Mouse (Mus musculus): Measurements from ENCODE around the gene Ormdl2. TPM values are rescaled to one million over a fixed set of nuclear protein-coding genes. Genes with fewer than 3 reads are reported as not detected.

Gene Ormdl2
- polyA plus RNA-seq, 1 experiment = 41.1 TPM

DNA sequence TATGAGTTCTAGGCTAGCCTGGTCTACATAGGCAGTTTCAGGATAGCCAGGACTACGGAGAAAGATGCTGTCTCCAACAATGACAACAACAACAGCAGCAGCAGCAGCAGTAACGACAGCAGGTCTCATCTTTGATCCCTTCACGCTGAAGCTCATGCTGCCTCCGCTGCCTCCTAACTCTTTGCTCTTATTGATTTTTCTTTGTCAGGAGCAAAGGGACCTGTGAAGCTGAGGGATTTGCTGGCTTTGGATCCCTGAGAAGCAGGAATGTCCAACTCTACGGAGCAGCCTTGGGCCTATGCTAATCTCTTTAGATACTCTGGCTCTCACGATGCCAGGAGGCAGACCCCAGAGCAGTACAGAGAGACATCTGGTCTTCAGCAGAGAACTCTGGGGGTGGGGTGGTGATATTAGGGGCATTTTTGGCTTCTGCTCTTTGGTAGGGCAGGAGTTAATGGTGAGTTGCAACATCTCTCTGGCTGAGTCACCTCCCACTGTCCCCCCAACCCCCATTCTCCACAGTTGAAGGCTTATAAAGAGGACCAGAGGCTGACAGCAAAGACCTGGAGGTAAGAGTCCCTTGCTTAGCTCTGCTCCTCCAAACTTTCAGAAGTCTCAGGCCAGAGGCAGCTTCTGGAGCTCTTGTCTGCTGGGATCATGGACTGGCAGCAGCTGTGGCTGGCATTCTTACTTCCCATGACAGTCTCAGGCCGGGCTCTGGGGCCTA is 30.9 kb downstream of the Ormdl2 start, which contains the start of gene Mmp19:
TSS of gene Mmp19 (plus strand) at position 513 of the 727 bp plus-strand sequence.
- TF ChIP-seq CEBPB (IDR thresholded peaks at IDR 0.05; ENCODE audit: low read depth) = peak; percentile 78
- TF ChIP-seq CTCF (IDR thresholded peaks at IDR 0.05; ENCODE audit: control insufficient read depth, insufficient read depth, insufficient read length) = no peak
- Histone ChIP-seq H3K27me3 (ENCODE audit: control insufficient read depth, insufficient read depth, insufficient read length) (no peaks in the 10 kb centered on the region), H3K4me3 (ENCODE audit: insufficient read depth, poor library complexity, severe bottlenecking) (no peak within 1 kb of the TSS), H3K79me3 (ENCODE audit: low read depth) (no peaks in the 10 kb centered on the region), H3ac (ENCODE audit: control insufficient read depth, insufficient read length, low read depth) (no peak within 1 kb of the TSS), H3K79me2 (ENCODE audit: control insufficient read depth, insufficient read depth) (no peaks in the 10 kb centered on the region), H3K36me3 (ENCODE audit: control insufficient read depth, insufficient read depth) (no peaks in the 10 kb centered on the region)

DNA sequence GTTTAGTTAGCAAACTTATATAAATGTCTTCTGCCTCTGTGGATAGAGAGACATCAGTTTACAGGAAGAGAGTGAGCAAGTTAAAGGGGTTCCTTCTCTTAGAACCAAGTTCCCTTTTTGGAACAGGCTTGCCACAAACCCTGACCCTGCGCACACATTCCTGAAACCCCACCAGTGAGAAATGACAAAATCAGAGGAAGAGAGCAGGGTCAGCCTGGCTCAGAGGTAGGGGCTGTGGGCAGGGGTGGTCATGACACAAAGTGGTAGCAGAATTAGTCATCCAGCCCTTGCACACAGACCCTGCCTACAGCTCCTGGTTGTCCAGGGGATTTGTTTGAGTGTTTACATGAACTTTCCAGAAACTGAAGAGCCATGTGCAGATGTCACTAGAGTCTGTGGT is 41.2 kb downstream of the Ormdl2 start:
- Histone ChIP-seq H3K79me2 (ENCODE audit: control insufficient read depth, insufficient read depth) (no peaks in the 10 kb centered on the region), H3K27me3 (ENCODE audit: control insufficient read depth, insufficient read depth, insufficient read length) (no peaks in the 10 kb centered on the region)

DNA sequence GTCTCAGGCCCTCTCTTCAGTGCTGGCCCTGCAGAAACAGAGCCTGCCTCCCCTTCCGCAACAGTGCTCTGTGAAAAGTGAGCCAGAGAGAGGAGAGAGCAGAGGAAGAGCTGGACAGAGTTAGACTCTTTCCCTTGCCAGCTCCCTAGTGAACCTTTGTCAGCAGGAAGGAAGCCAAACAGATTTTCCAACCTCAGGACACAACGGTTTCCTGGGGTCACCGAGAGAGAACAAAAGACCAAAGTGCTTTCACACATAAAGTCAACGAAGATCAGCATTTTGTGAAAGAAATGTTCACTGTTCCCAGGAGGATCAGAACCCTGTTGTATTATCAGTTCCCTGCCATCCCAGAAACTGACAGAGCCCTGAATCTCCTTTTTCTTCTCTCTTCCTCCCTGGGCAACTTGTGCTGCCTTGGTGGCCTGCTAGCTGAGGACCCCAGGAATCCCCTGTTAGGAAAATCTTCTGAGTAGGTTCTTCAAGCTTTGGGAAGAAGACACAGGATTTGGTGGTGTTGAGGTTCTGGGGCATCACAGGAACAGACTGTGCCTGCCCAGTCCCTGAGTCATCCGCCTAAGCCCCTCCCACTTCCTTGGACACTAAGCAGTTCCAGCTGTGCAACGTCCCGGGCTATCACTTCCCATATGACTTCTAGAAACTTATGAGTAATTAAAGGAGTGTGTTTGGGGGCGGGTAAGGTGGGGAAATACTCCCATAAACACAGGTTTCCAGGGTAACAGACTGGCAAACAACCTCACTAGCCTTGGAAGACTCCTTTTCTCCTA is 42.2 kb downstream of the Ormdl2 start:
- Histone ChIP-seq H3K36me3 (ENCODE audit: control insufficient read depth, insufficient read depth) (no peaks in the 10 kb centered on the region), H3ac (ENCODE audit: control insufficient read depth, insufficient read length, low read depth) (no peak overlapping the region), H3K27me3 (ENCODE audit: control insufficient read depth, insufficient read depth, insufficient read length) (no peaks in the 10 kb centered on the region), H3K4me3 (ENCODE audit: insufficient read depth, poor library complexity, severe bottlenecking) (no peak overlapping the region), H3K79me2 (ENCODE audit: control insufficient read depth, insufficient read depth) (no peaks in the 10 kb centered on the region), H3K79me3 (ENCODE audit: low read depth) (no peaks in the 10 kb centered on the region)
- peak; percentile 56 for TF ChIP-seq CEBPB (IDR thresholded peaks at IDR 0.05; ENCODE audit: low read depth)
- TF ChIP-seq FOSL1 (IDR thresholded peaks at IDR 0.05; ENCODE audit: insufficient read depth, low read length, poor library complexity, severe bottlenecking) = peak; percentile 66
- no peak for TF ChIP-seq CTCF (IDR thresholded peaks at IDR 0.05; ENCODE audit: control insufficient read depth, insufficient read depth, insufficient read length)

More for the DNA sequence above, 41.2 kb downstream of the Ormdl2 start:
- TF ChIP-seq FOSL1 (IDR thresholded peaks at IDR 0.05; ENCODE audit: insufficient read depth, low read length, poor library complexity, severe bottlenecking) (no peak), CTCF (IDR thresholded peaks at IDR 0.05; ENCODE audit: control insufficient read depth, insufficient read depth, insufficient read length) (no peak), CEBPB (IDR thresholded peaks at IDR 0.05; ENCODE audit: low read depth) (no peak), MYOD1 (IDR thresholded peaks at IDR 0.05; ENCODE audit: control insufficient read depth, insufficient read length, low read depth) (no peak), MAX (IDR thresholded peaks at IDR 0.05) (no peak), USF1 (IDR thresholded peaks at IDR 0.05; ENCODE audit: low read depth) (no peak), MYOG (IDR thresholded peaks at IDR 0.05; ENCODE audit: control insufficient read depth, extremely low read depth, insufficient read length) (no peak)
- H3K79me3 ChIP-seq (ENCODE audit: low read depth) = no peaks in the 10 kb centered on the region
- H3K4me3 ChIP-seq (ENCODE audit: insufficient read depth, poor library complexity, severe bottlenecking) = no peak overlapping the region
- H3K36me3 ChIP-seq (ENCODE audit: control insufficient read depth, insufficient read depth) = no peaks in the 10 kb centered on the region
- H3ac ChIP-seq (ENCODE audit: control insufficient read depth, insufficient read length, low read depth) = no peak overlapping the region

DNA sequence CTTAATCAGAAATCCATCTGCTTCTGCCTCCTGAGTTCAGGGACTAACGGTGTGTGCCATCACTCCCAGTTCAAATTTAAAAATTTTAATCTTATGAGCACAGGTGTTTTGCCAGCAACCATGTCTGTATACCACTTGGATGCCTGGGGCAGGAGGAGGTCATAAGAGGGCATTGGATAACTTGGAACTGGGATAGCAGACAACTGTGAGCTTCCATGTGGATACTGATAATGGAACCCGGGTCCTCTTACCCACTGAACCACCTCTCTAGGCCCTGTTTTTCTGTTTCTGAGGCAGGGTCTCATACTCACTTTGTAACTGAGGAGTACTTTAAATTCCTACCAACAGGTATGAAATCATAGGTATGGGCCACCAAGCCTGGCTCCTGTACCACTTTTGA is 43.0 kb downstream of the Ormdl2 start:
- Histone ChIP-seq H3K27me3 (ENCODE audit: control insufficient read depth, insufficient read depth, insufficient read length) (no peaks in the 10 kb centered on the region), H3K36me3 (ENCODE audit: control insufficient read depth, insufficient read depth) (no peaks in the 10 kb centered on the region), H3K79me2 (ENCODE audit: control insufficient read depth, insufficient read depth) (no peaks in the 10 kb centered on the region), H3ac (ENCODE audit: control insufficient read depth, insufficient read length, low read depth) (no peak overlapping the region), H3K79me3 (ENCODE audit: low read depth) (no peaks in the 10 kb centered on the region), H3K4me3 (ENCODE audit: insufficient read depth, poor library complexity, severe bottlenecking) (no peak overlapping the region)
- TF ChIP-seq MYOD1 (IDR thresholded peaks at IDR 0.05; ENCODE audit: control insufficient read depth, insufficient read length, low read depth) = no peak
- no peak for TF ChIP-seq FOSL1 (IDR thresholded peaks at IDR 0.05; ENCODE audit: insufficient read depth, low read length, poor library complexity, severe bottlenecking)
- no peak for TF ChIP-seq MYOG (IDR thresholded peaks at IDR 0.05; ENCODE audit: control insufficient read depth, extremely low read depth, insufficient read length)
- TF ChIP-seq CTCF (IDR thresholded peaks at IDR 0.05; ENCODE audit: control insufficient read depth, insufficient read depth, insufficient read length) = no peak
- TF ChIP-seq MAX (IDR thresholded peaks at IDR 0.05) = no peak
- no peak for TF ChIP-seq USF1 (IDR thresholded peaks at IDR 0.05; ENCODE audit: low read depth)
- TF ChIP-seq CEBPB (IDR thresholded peaks at IDR 0.05; ENCODE audit: low read depth) = no peak

DNA sequence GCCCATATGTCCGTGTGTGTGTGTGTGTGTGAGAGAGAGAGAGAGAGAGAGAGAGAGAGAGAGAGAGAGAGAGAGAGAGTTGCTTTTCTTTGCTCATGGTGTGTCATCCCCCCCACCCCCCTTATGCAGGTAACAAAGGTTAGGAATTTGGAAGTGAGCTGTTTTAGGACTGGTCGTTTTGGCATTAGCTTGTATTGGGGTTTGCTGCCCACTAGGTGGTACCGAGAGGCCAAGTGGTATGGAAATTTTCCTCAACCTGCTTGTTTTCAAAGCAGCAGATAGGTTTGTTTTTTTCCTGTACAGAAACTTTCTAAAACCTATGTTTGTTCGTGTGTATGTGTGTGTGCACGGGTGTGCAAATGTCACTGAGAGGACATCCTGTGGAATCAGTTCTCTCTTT is 47.8 kb downstream of the Ormdl2 start:
- H3K4me3 ChIP-seq (ENCODE audit: insufficient read depth, poor library complexity, severe bottlenecking) = no peak overlapping the region
- no peaks in the 10 kb centered on the region for H3K79me2 ChIP-seq (ENCODE audit: control insufficient read depth, insufficient read depth)
- H3ac ChIP-seq (ENCODE audit: control insufficient read depth, insufficient read length, low read depth) = no peak overlapping the region
- no peaks in the 10 kb centered on the region for H3K79me3 ChIP-seq (ENCODE audit: low read depth)
- TF ChIP-seq MYOG (IDR thresholded peaks at IDR 0.05; ENCODE audit: control insufficient read depth, extremely low read depth, insufficient read length) (no peak), MYOD1 (IDR thresholded peaks at IDR 0.05; ENCODE audit: control insufficient read depth, insufficient read length, low read depth) (no peak), MAX (IDR thresholded peaks at IDR 0.05) (no peak)
- H3K27me3 ChIP-seq (ENCODE audit: control insufficient read depth, insufficient read depth, insufficient read length) = no peaks in the 10 kb centered on the region
- no peaks in the 10 kb centered on the region for H3K36me3 ChIP-seq (ENCODE audit: control insufficient read depth, insufficient read depth)

DNA sequence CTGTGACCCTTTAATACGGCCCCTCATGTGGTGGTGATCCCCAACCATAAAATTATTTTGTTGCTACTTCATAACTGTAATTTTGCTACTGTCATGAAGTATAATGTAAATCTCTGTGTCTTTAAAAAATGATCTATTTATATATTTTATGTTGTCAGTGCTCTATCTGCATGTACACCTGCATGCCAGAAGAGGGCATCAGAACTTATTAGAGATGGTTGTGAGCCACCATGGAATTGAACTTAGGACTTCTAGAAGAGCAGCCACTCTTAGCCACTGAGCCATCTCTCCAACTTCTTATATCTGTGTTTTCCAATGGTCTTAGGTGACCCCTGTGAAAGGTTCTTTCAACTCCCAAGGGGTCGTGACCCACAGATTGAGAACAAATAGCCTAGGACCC is 48.5 kb downstream of the Ormdl2 start:
- TF ChIP-seq MAX (IDR thresholded peaks at IDR 0.05) = no peak
- no peaks in the 10 kb centered on the region for H3K79me2 ChIP-seq (ENCODE audit: control insufficient read depth, insufficient read depth)
- no peaks in the 10 kb centered on the region for H3K36me3 ChIP-seq (ENCODE audit: control insufficient read depth, insufficient read depth)
- H3K79me3 ChIP-seq (ENCODE audit: low read depth) = no peaks in the 10 kb centered on the region
- no peak overlapping the region for H3ac ChIP-seq (ENCODE audit: control insufficient read depth, insufficient read length, low read depth)
- H3K27me3 ChIP-seq (ENCODE audit: control insufficient read depth, insufficient read depth, insufficient read length) = no peaks in the 10 kb centered on the region
- no peak overlapping the region for H3K4me3 ChIP-seq (ENCODE audit: insufficient read depth, poor library complexity, severe bottlenecking)

Other genes with a start within 250 kb of the Ormdl2 start
- gene Erbb3, start 232.0 kb downstream of the Ormdl2 start, polyA plus RNA-seq (2012; fragmentation: generic; extraction: Trizol) = 0.28 TPM
- 2,179 TPM for gene Rps26, start 194.9 kb downstream of the Ormdl2 start, polyA plus RNA-seq (2012; fragmentation: generic; extraction: Trizol)
- 0.05 TPM for gene Ikzf4, start 175.7 kb downstream of the Ormdl2 start, polyA plus RNA-seq (2012; fragmentation: generic; extraction: Trizol)
- 9.6 TPM for gene Suox, start 147.6 kb downstream of the Ormdl2 start, polyA plus RNA-seq (2012; fragmentation: generic; extraction: Trizol)
- gene Rab5b, start 125.4 kb downstream of the Ormdl2 start, polyA plus RNA-seq (2012; fragmentation: generic; extraction: Trizol) = 27.0 TPM
- gene Pmel, start 117.5 kb downstream of the Ormdl2 start, polyA plus RNA-seq (2012; fragmentation: generic; extraction: Trizol) = 0.16 TPM
- 34.7 TPM for gene Cdk2, start 116.6 kb downstream of the Ormdl2 start, polyA plus RNA-seq (2012; fragmentation: generic; extraction: Trizol)
- gene Dgka, start 76.8 kb downstream of the Ormdl2 start, polyA plus RNA-seq (2012; fragmentation: generic; extraction: Trizol) = 7.3 TPM
- gene Pym1, start 73.8 kb downstream of the Ormdl2 start, polyA plus RNA-seq (2012; fragmentation: generic; extraction: Trizol) = 38.0 TPM
- 1.7 TPM for gene Mmp19, start 30.7 kb downstream of the Ormdl2 start, polyA plus RNA-seq (2012; fragmentation: generic; extraction: Trizol)
- 31.2 TPM for gene Dnajc14, start 17.6 kb downstream of the Ormdl2 start, polyA plus RNA-seq (2012; fragmentation: generic; extraction: Trizol)
- 15.1 TPM for gene Tmem198b, start 17.3 kb downstream of the Ormdl2 start, polyA plus RNA-seq (2012; fragmentation: generic; extraction: Trizol)
- gene Sarnp, start 4.3 kb downstream of the Ormdl2 start, polyA plus RNA-seq (2012; fragmentation: generic; extraction: Trizol) = 56.6 TPM
- gene Gdf11, start 70.1 kb upstream of the Ormdl2 start, polyA plus RNA-seq (2012; fragmentation: generic; extraction: Trizol) = 17.0 TPM
- 2,043 TPM for gene Cd63, start 79.3 kb upstream of the Ormdl2 start, polyA plus RNA-seq (2012; fragmentation: generic; extraction: Trizol)
- 12.6 TPM for gene Rdh5, start 101.2 kb upstream of the Ormdl2 start, polyA plus RNA-seq (2012; fragmentation: generic; extraction: Trizol)
- gene Bloc1s1, start 102.4 kb upstream of the Ormdl2 start, polyA plus RNA-seq (2012; fragmentation: generic; extraction: Trizol) = 204 TPM
- 100 TPM for gene Itga7, start 112.2 kb upstream of the Ormdl2 start, polyA plus RNA-seq (2012; fragmentation: generic; extraction: Trizol)
- gene Mettl7b, start 139.3 kb upstream of the Ormdl2 start, polyA plus RNA-seq (2012; fragmentation: generic; extraction: Trizol) = not detected
- gene Olfr9, start 167.8 kb upstream of the Ormdl2 start, polyA plus RNA-seq (2012; fragmentation: generic; extraction: Trizol) = not detected
- gene Olfr763, start 189.1 kb upstream of the Ormdl2 start, polyA plus RNA-seq (2012; fragmentation: generic; extraction: Trizol) = not detected
- gene Olfr764-ps1, start 218.3 kb upstream of the Ormdl2 start, polyA plus RNA-seq (2012; fragmentation: generic; extraction: Trizol) = not detected
- gene Olfr765, start 228.4 kb upstream of the Ormdl2 start, polyA plus RNA-seq (2012; fragmentation: generic; extraction: Trizol) = not detected
- gene Olfr766-ps1, start 247.3 kb upstream of the Ormdl2 start, polyA plus RNA-seq (2012; fragmentation: generic; extraction: Trizol) = not detected